Comparison of ENCODE assay signal across 17 mouse cellular contexts in the genomic region with DNA sequence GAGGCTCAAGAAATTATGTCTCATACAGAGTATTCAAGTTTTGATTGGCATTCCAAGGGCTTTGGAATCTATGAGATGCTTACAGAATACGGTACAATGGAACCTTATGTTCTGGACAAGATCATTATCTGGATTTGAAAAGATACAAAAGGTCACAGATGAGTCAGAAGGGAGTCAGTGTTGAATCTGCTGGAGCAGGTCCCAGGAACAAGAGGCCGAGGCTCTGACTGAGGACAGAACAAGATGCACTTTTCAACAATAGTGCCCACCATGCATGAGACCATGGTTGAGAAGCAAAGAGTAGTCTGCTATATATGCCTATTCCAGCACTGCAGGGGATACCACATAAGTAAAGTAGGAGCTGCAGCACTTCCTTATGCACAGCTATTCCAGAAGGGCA.
A peak's percentile ranks its signal among the peaks of the same experiment; 100 is the strongest.
DNase-seq lines count a peak whose midpoint lies in the region; ATAC-seq lines count a peak whose summit lies in the region.
"Had no signal": no experiment of that assay in that cellular context is flagged by ENCODE, and none has a peak within 500 bp of the region (broad histone marks: within the 10 kb centered on the region; RNA-seq: fewer than 3 reads in every experiment).

No protein-coding gene starts in this region.

- ATAC-seq in megakaryocyte, adult 5-6 weeks (ENCODE audit: poor library complexity, severe bottlenecking): no peak
- ATAC-seq: CD4-positive, CD25-positive, alpha-beta regulatory T cell, adult 4 months; forebrain, embryonic 15.5 days; intestine, embryonic 16.5 days had no signal

- peak; percentile 60 for DNase-seq in cerebellum, adult 9-10 months
- DNase-seq in cerebellum, postnatal 36 days: no peak
- peak; percentile 51 for DNase-seq in adrenal gland, adult 2 months
- peak; percentile 24 for DNase-seq in adrenal gland, postnatal 14 days
- peak; percentile 8 for DNase-seq in fat pad, adult 2 months (ENCODE audit: extremely low read depth, low read depth, low spot score)
- DNase-seq in yolk sac, embryonic 10.5 days (ENCODE audit: low spot score): no peak
- DNase-seq in lung, adult 18-20 months: no peak
- DNase-seq: B cell, adult 2 months; cerebellum, adult 8-10 months; embryo, embryonic 11 days; gastrocnemius, postnatal 36 days; heart, postnatal 36 days; kidney, adult 2 months had no signal

Comparison
In these comparisons a context has a peak if more than half of its experiments do, and no peak if none do; other contexts are left out.
1. DNase-seq: peak in cerebellum, adult 9-10 months (single experiment), adrenal gland, adult 2 months (single experiment), adrenal gland, postnatal 14 days (single experiment) and fat pad, adult 2 months (single experiment); none in cerebellum, postnatal 36 days (0 of 2), yolk sac, embryonic 10.5 days (single experiment) and lung, adult 18-20 months (0 of 2).